Mouse (Mus musculus): ENCODE measurements around the gene Pxmp4. TPM values are rescaled to one million over a fixed set of nuclear protein-coding genes. Genes with fewer than 3 reads are reported as not detected.

Gene Pxmp4
- polyA plus RNA-seq, 1 experiment = 1.2 TPM

GRCm38 (mm10) chr2:154581421-154581820, 22.1 kb downstream of the Pxmp4 start:
- peaks cover 25% of the 10 kb centered on the region for H3K4me1 ChIP-seq (ENCODE audit: control insufficient read depth)
- TF ChIP-seq TAL1 (IDR thresholded peaks at IDR 0.05; ENCODE audit: low read length) (no peak), GATA1 (IDR thresholded peaks at IDR 0.05; ENCODE audit: low read length) (no peak)
- H3K9me3 ChIP-seq (ENCODE audit: control insufficient read depth, low read length) = no peaks in the 10 kb centered on the region
- H3K4me3 ChIP-seq (replicated peaks) = no peak overlapping the region
- peaks cover 7% of the 10 kb centered on the region for H3K36me3 ChIP-seq (ENCODE audit: control insufficient read depth)
- no peaks in the 10 kb centered on the region for H3K27me3 ChIP-seq (ENCODE audit: control insufficient read depth)

- no peaks in the 10 kb centered on the region for H3K9me3 ChIP-seq (ENCODE audit: control insufficient read depth, low read length)
- H3K4me1 ChIP-seq (ENCODE audit: control insufficient read depth) = peaks cover 25% of the 10 kb centered on the region
- H3K27me3 ChIP-seq (ENCODE audit: control insufficient read depth) = no peaks in the 10 kb centered on the region
- no peak overlapping the region for H3K4me3 ChIP-seq (replicated peaks)
- TF ChIP-seq TAL1 (IDR thresholded peaks at IDR 0.05; ENCODE audit: low read length) = no peak
- TF ChIP-seq GATA1 (IDR thresholded peaks at IDR 0.05; ENCODE audit: low read length) = no peak
- peaks cover under 1% of the 10 kb centered on the region; the same call in 1 of the 2 replicates for H3K36me3 ChIP-seq (ENCODE audit: control insufficient read depth)
Observed at GRCm38 (mm10) chr2:154580586-154580985, 22.9 kb downstream of the Pxmp4 start.

GRCm38 (mm10) chr2:154577744-154578067, 25.8 kb downstream of the Pxmp4 start:
- H3K4me1 ChIP-seq (ENCODE audit: control insufficient read depth) = peaks cover 6% of the 10 kb centered on the region
- H3K4me3 ChIP-seq (replicated peaks) = no peak overlapping the region
- H3K27me3 ChIP-seq (ENCODE audit: control insufficient read depth) = no peaks in the 10 kb centered on the region
- H3K36me3 ChIP-seq (ENCODE audit: control insufficient read depth) = no peaks in the 10 kb centered on the region
- no peaks in the 10 kb centered on the region for H3K9me3 ChIP-seq (ENCODE audit: control insufficient read depth, low read length)
- no peak for TF ChIP-seq GATA1 (IDR thresholded peaks at IDR 0.05; ENCODE audit: low read length)
- TF ChIP-seq TAL1 (IDR thresholded peaks at IDR 0.05; ENCODE audit: low read length) = no peak

GRCm38 (mm10) chr2:154576876-154577743, 26.4 kb downstream of the Pxmp4 start:
- no peak overlapping the region for H3K4me3 ChIP-seq (replicated peaks)
- H3K4me1 ChIP-seq (ENCODE audit: control insufficient read depth) = peaks cover 2% of the 10 kb centered on the region
- H3K27me3 ChIP-seq (ENCODE audit: control insufficient read depth) = no peaks in the 10 kb centered on the region
- no peaks in the 10 kb centered on the region for H3K36me3 ChIP-seq (ENCODE audit: control insufficient read depth)
- no peaks in the 10 kb centered on the region for H3K9me3 ChIP-seq (ENCODE audit: control insufficient read depth, low read length)
- TF ChIP-seq TAL1 (IDR thresholded peaks at IDR 0.05; ENCODE audit: low read length) (no peak), GATA1 (IDR thresholded peaks at IDR 0.05; ENCODE audit: low read length) (no peak)

- no peaks in the 10 kb centered on the region for H3K9me3 ChIP-seq (ENCODE audit: control insufficient read depth, low read length)
- peaks cover 22% of the 10 kb centered on the region for H3K4me1 ChIP-seq (ENCODE audit: control insufficient read depth)
- no peak for TF ChIP-seq TAL1 (IDR thresholded peaks at IDR 0.05; ENCODE audit: low read length)
- TF ChIP-seq GATA1 (IDR thresholded peaks at IDR 0.05; ENCODE audit: low read length) = no peak
- no peaks in the 10 kb centered on the region for H3K36me3 ChIP-seq (ENCODE audit: control insufficient read depth)
- no peaks in the 10 kb centered on the region for H3K27me3 ChIP-seq (ENCODE audit: control insufficient read depth)
- H3K4me3 ChIP-seq (replicated peaks) = no peak overlapping the region
Observed at GRCm38 (mm10) chr2:154574271-154574670, 29.2 kb downstream of the Pxmp4 start.

- no peak overlapping the region for H3K4me3 ChIP-seq (replicated peaks)
- H3K36me3 ChIP-seq (ENCODE audit: control insufficient read depth) = peaks cover 5% of the 10 kb centered on the region
- H3K9me3 ChIP-seq (ENCODE audit: control insufficient read depth, low read length) = no peaks in the 10 kb centered on the region
- H3K4me1 ChIP-seq (ENCODE audit: control insufficient read depth) = peaks cover 34% of the 10 kb centered on the region
- H3K27me3 ChIP-seq (ENCODE audit: control insufficient read depth) = no peaks in the 10 kb centered on the region
- TF ChIP-seq TAL1 (IDR thresholded peaks at IDR 0.05; ENCODE audit: low read length) = no peak
- no peak for TF ChIP-seq GATA1 (IDR thresholded peaks at IDR 0.05; ENCODE audit: low read length)
Observed at GRCm38 (mm10) chr2:154572996-154573395, 30.5 kb downstream of the Pxmp4 start.

GRCm38 (mm10) chr2:154571976-154572375, 31.5 kb downstream of the Pxmp4 start:
- peaks cover 13% of the 10 kb centered on the region for H3K36me3 ChIP-seq (ENCODE audit: control insufficient read depth)
- peaks cover 42% of the 10 kb centered on the region for H3K4me1 ChIP-seq (ENCODE audit: control insufficient read depth)
- H3K9me3 ChIP-seq (ENCODE audit: control insufficient read depth, low read length) = no peaks in the 10 kb centered on the region
- H3K27me3 ChIP-seq (ENCODE audit: control insufficient read depth) = no peaks in the 10 kb centered on the region
- no peak overlapping the region for H3K4me3 ChIP-seq (replicated peaks)
- no peak for TF ChIP-seq TAL1 (IDR thresholded peaks at IDR 0.05; ENCODE audit: low read length)
- TF ChIP-seq GATA1 (IDR thresholded peaks at IDR 0.05; ENCODE audit: low read length) = no peak

GRCm38 (mm10) chr2:154571266-154571665, 32.2 kb downstream of the Pxmp4 start:
- no peaks in the 10 kb centered on the region for H3K9me3 ChIP-seq (ENCODE audit: control insufficient read depth, low read length)
- peaks cover 20% of the 10 kb centered on the region for H3K36me3 ChIP-seq (ENCODE audit: control insufficient read depth)
- H3K4me3 ChIP-seq (replicated peaks) = no peak overlapping the region
- peaks cover 48% of the 10 kb centered on the region for H3K4me1 ChIP-seq (ENCODE audit: control insufficient read depth)
- TF ChIP-seq GATA1 (IDR thresholded peaks at IDR 0.05; ENCODE audit: low read length) (no peak), TAL1 (IDR thresholded peaks at IDR 0.05; ENCODE audit: low read length) (no peak)
- H3K27me3 ChIP-seq (ENCODE audit: control insufficient read depth) = no peaks in the 10 kb centered on the region

- no peak for TF ChIP-seq GATA1 (IDR thresholded peaks at IDR 0.05; ENCODE audit: low read length)
- TF ChIP-seq TAL1 (IDR thresholded peaks at IDR 0.05; ENCODE audit: low read length) = no peak
- no peaks in the 10 kb centered on the region for H3K27me3 ChIP-seq (ENCODE audit: control insufficient read depth)
- H3K9me3 ChIP-seq (ENCODE audit: control insufficient read depth, low read length) = no peaks in the 10 kb centered on the region
- peaks cover 54% of the 10 kb centered on the region for H3K4me1 ChIP-seq (ENCODE audit: control insufficient read depth)
- H3K4me3 ChIP-seq (replicated peaks) = peak overlapping the region; percentile 73
- H3K36me3 ChIP-seq (ENCODE audit: control insufficient read depth) = peaks cover 26% of the 10 kb centered on the region
Observed at GRCm38 (mm10) chr2:154570666-154571065, 32.8 kb downstream of the Pxmp4 start.
